ENCODE assay signal across 22 mouse cellular contexts in genomic region chr17:91033466-91033865, GRCm38 (mm10). TPM values are rescaled to one million over a fixed set of nuclear protein-coding genes. Genes with fewer than 3 reads are reported as not detected.
DNase-seq lines count a peak whose midpoint lies in the region; ATAC-seq and TF ChIP-seq lines count a peak whose summit lies in the region.
"Had no signal": no experiment of that assay in that cellular context is flagged by ENCODE, and none has a peak within 500 bp of the region (broad histone marks: within the 10 kb centered on the region; RNA-seq: fewer than 3 reads in every experiment).

No protein-coding gene starts in this region.

- no peak overlapping the region for H3K27ac ChIP-seq in hindbrain, embryonic 11.5 days (ENCODE audit: low read depth, low read length)
- no peak overlapping the region for H3K27ac ChIP-seq in hindbrain, embryonic 14.5 days
- H3K27ac ChIP-seq in midbrain, postnatal 0 days (ENCODE audit: low read depth, low read length) = no peak overlapping the region
- no peak overlapping the region for H3K27ac ChIP-seq in midbrain, embryonic 16.5 days (ENCODE audit: low read length)
- H3K27ac ChIP-seq: hindbrain, embryonic 13.5 days; left cerebral cortex, adult 2 months; liver, embryonic 13.5 days; lung, embryonic 15.5 days had no signal

- H3K36me3 ChIP-seq in hindbrain, embryonic 11.5 days (ENCODE audit: control insufficient read depth, insufficient read depth, low read length) = no peaks in the 10 kb centered on the region
- no peaks in the 10 kb centered on the region for H3K36me3 ChIP-seq in hindbrain, embryonic 14.5 days (replicated peaks; ENCODE audit: control insufficient read depth, insufficient read depth)
- H3K36me3 ChIP-seq in midbrain, postnatal 0 days (ENCODE audit: insufficient read depth, low read length) = no peaks in the 10 kb centered on the region
- no peaks in the 10 kb centered on the region for H3K36me3 ChIP-seq in midbrain, embryonic 16.5 days (ENCODE audit: control insufficient read depth, insufficient read depth, low read length)
- H3K36me3 ChIP-seq: G1E; hindbrain, embryonic 13.5 days; liver, embryonic 13.5 days; lung, embryonic 15.5 days had no signal

- H3K9me3 ChIP-seq in hindbrain, embryonic 11.5 days (ENCODE audit: control insufficient read depth, low read length) = no peaks in the 10 kb centered on the region
- no peaks in the 10 kb centered on the region for H3K9me3 ChIP-seq in hindbrain, embryonic 14.5 days (ENCODE audit: control insufficient read depth, low read length)
- H3K9me3 ChIP-seq in midbrain, postnatal 0 days (ENCODE audit: low read length) = no peaks in the 10 kb centered on the region
- no peaks in the 10 kb centered on the region for H3K9me3 ChIP-seq in midbrain, embryonic 16.5 days (replicated peaks; ENCODE audit: control insufficient read depth, low read length, poor library complexity, severe bottlenecking)
- H3K9me3 ChIP-seq: G1E; hindbrain, embryonic 13.5 days; liver, embryonic 13.5 days; lung, embryonic 15.5 days had no signal

- no peak for ATAC-seq in hindbrain, embryonic 11.5 days (ENCODE audit: low FRiP score)
- ATAC-seq in hindbrain, embryonic 14.5 days (ENCODE audit: low FRiP score) = no peak
- ATAC-seq in midbrain, postnatal 0 days (ENCODE audit: low FRiP score) = no peak
- no peak for ATAC-seq in midbrain, embryonic 16.5 days

- H3K4me2 ChIP-seq in hindbrain, embryonic 11.5 days (replicated peaks; ENCODE audit: low read depth, low read length) = no peak overlapping the region
- no peak overlapping the region for H3K4me2 ChIP-seq in hindbrain, embryonic 14.5 days (replicated peaks)
- H3K4me2 ChIP-seq in midbrain, postnatal 0 days (ENCODE audit: low read depth, low read length, poor library complexity, severe bottlenecking) = no peak overlapping the region
- H3K4me2 ChIP-seq in midbrain, embryonic 16.5 days (ENCODE audit: low read length) = no peak overlapping the region
- H3K4me2 ChIP-seq: hindbrain, embryonic 13.5 days; liver, embryonic 13.5 days; lung, embryonic 15.5 days had no signal

- DNase-seq in hindbrain, embryonic 11.5 days (ENCODE audit: low spot score) = peak; percentile 26
- no peak for DNase-seq in hindbrain, embryonic 14.5 days (ENCODE audit: low spot score)
- peak; percentile 33 for DNase-seq in midbrain, postnatal 0 days (ENCODE audit: low spot score)
- peak; percentile 4 for DNase-seq in embryo, embryonic 11 days
- DNase-seq in thymus, adult 18-20 months = no peak
- DNase-seq in kidney, adult 9 months = no peak
- DNase-seq: adrenal gland, postnatal 14 days; B cell, adult 2 months; cerebellum, adult 11 months; cerebellum, adult 9-11 months; gastrocnemius, postnatal 25 days; kidney, adult 2 months; kidney, postnatal 10 days; liver, embryonic 13.5 days; right cerebral cortex, postnatal 25 days; spleen, adult 18-20 months had no signal

- no peak overlapping the region for H3K4me3 ChIP-seq in hindbrain, embryonic 11.5 days (ENCODE audit: low read depth, low read length)
- no peak overlapping the region for H3K4me3 ChIP-seq in hindbrain, embryonic 14.5 days (replicated peaks; ENCODE audit: low read length)
- H3K4me3 ChIP-seq in midbrain, postnatal 0 days (ENCODE audit: low read depth, low read length) = no peak overlapping the region
- no peak overlapping the region for H3K4me3 ChIP-seq in midbrain, embryonic 16.5 days (ENCODE audit: low read depth, low read length)
- H3K4me3 ChIP-seq: hindbrain, embryonic 13.5 days; left cerebral cortex, adult 2 months; liver, embryonic 13.5 days; lung, embryonic 15.5 days had no signal

- H3K9ac ChIP-seq in hindbrain, embryonic 11.5 days (ENCODE audit: low read depth, low read length) = no peak overlapping the region
- H3K9ac ChIP-seq in hindbrain, embryonic 14.5 days = no peak overlapping the region
- no peak overlapping the region for H3K9ac ChIP-seq in midbrain, postnatal 0 days (replicated peaks; ENCODE audit: low read length, poor library complexity, severe bottlenecking)
- H3K9ac ChIP-seq in midbrain, embryonic 16.5 days (ENCODE audit: low read depth, low read length) = no peak overlapping the region
- H3K9ac ChIP-seq: hindbrain, embryonic 13.5 days; liver, embryonic 13.5 days; lung, embryonic 15.5 days had no signal

- H3K4me1 ChIP-seq in hindbrain, embryonic 11.5 days (replicated peaks; ENCODE audit: control insufficient read depth, insufficient read depth, low read length) = no peaks in the 10 kb centered on the region
- H3K4me1 ChIP-seq in hindbrain, embryonic 14.5 days (replicated peaks; ENCODE audit: control insufficient read depth, insufficient read depth, low read length) = no peaks in the 10 kb centered on the region
- H3K4me1 ChIP-seq in midbrain, postnatal 0 days (ENCODE audit: insufficient read depth, low read length) = no peaks in the 10 kb centered on the region
- no peaks in the 10 kb centered on the region; the same call in 1 of the 2 replicates for H3K4me1 ChIP-seq in midbrain, embryonic 16.5 days (ENCODE audit: control insufficient read depth, insufficient read depth, low read length)
- H3K4me1 ChIP-seq: liver, embryonic 13.5 days; lung, embryonic 15.5 days had no signal

- no peaks in the 10 kb centered on the region for H3K27me3 ChIP-seq in hindbrain, embryonic 11.5 days (ENCODE audit: control insufficient read depth, insufficient read depth, low read length)
- H3K27me3 ChIP-seq in hindbrain, embryonic 14.5 days (ENCODE audit: control insufficient read depth, insufficient read depth, low read length) = no peaks in the 10 kb centered on the region
- no peaks in the 10 kb centered on the region for H3K27me3 ChIP-seq in midbrain, postnatal 0 days (ENCODE audit: insufficient read depth, low read length)
- H3K27me3 ChIP-seq in midbrain, embryonic 16.5 days (ENCODE audit: control insufficient read depth, insufficient read depth, low read depth, low read length) = no peaks in the 10 kb centered on the region
- H3K27me3 ChIP-seq: CH12.LX; hindbrain, embryonic 13.5 days; liver, embryonic 13.5 days; lung, embryonic 15.5 days had no signal

- TF ChIP-seq CTCF in midbrain, postnatal 0 days (IDR thresholded peaks at IDR 0.05) = no peak

- 50% methylated on average over 7 of the region's 7 CpGs for WGBS in hindbrain, embryonic 11.5 days
- WGBS in hindbrain, embryonic 14.5 days = 44% methylated on average over 7 of the region's 7 CpGs
- 40% methylated on average over 7 of the region's 7 CpGs for WGBS in midbrain, postnatal 0 days
- 38% methylated on average over 7 of the region's 7 CpGs for WGBS in midbrain, embryonic 16.5 days

RNA-seq across cellular contexts. Expression of gene Nrxn1, which starts 59.4 kb away (rescaled TPM):
- polyA plus RNA-seq in hindbrain, embryonic 11.5 days (2014; fragmentation: Nextera tagmentation; extraction: Ambion mirVana) = 25.0 and 27.9 TPM in 2 replicates
- 204 and 210 TPM in 2 replicates for polyA plus RNA-seq in hindbrain, embryonic 14.5 days (2014; fragmentation: Nextera tagmentation; extraction: Ambion mirVana)
- total RNA-seq in midbrain, postnatal 0 days (2014; rRNA removed) = 472 and 498 TPM in 2 replicates
- 209 and 240 TPM in 2 replicates for polyA plus RNA-seq in midbrain, postnatal 0 days (2015; fragmentation: Nextera tagmentation; extraction: Ambion mirVana)
- 222 and 239 TPM in 2 replicates for polyA plus RNA-seq in midbrain, embryonic 16.5 days (2015; fragmentation: Nextera tagmentation; extraction: Ambion mirVana)
- total RNA-seq: CH12.LX had no signal
- polyA plus RNA-seq: G1E had no signal

Comparison
In these comparisons a context has a peak if more than half of its experiments do, and no peak if none do; other contexts are left out.
1. DNase-seq: peak in hindbrain, embryonic 11.5 days (single experiment), midbrain, postnatal 0 days (single experiment) and embryo, embryonic 11 days (single experiment); none in hindbrain, embryonic 14.5 days (single experiment), thymus, adult 18-20 months (0 of 2) and kidney, adult 9 months (single experiment).